ENCODE assay signal across 8 mouse cellular contexts in the genomic region with DNA sequence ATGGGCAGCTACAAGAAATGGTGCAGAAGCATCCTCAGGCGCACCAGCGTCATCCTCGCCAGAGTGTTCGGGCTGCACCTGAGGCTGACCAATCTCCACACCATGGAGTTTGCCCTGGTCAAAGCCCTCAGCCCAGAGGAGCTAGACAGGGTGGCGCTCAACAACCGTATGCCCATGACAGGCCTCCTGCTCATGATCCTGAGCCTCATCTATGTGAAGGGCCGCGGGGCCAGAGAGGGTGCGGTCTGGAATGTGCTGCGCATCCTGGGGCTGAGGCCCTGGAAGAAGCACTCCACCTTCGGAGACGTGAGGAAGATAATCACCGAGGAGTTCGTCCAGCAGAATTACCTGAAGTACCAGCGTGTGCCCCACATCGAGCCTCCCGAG. TPM values are rescaled to one million over a fixed set of nuclear protein-coding genes. Genes with fewer than 3 reads are reported as not detected.
DNase-seq lines count a peak whose midpoint lies in the region; ATAC-seq lines count a peak whose summit lies in the region.

No protein-coding gene starts in this region.

- H3K4me2 ChIP-seq in hindbrain, embryonic 14.5 days (replicated peaks) = peak overlapping the region; percentile 77
- H3K4me2 ChIP-seq in liver, embryonic 16.5 days (ENCODE audit: low read depth, low read length) = no peak overlapping the region

- H3K27me3 ChIP-seq in megakaryocyte, embryonic 14.5 days (replicated peaks) = peaks cover 10% of the 10 kb centered on the region
- H3K27me3 ChIP-seq in hindbrain, embryonic 14.5 days (ENCODE audit: control insufficient read depth, insufficient read depth, low read length) = no peaks in the 10 kb centered on the region
- no peaks in the 10 kb centered on the region for H3K27me3 ChIP-seq in liver, embryonic 16.5 days (ENCODE audit: control insufficient read depth, insufficient read depth, low read depth, low read length)

- peak; percentile 3 for DNase-seq in cerebellum, adult 8-10 months
- no peak for DNase-seq in hindbrain, embryonic 14.5 days (ENCODE audit: low spot score)
- DNase-seq in retina, postnatal 1 day = no peak
- no peak for DNase-seq in ovary, postnatal 10 days (ENCODE audit: low spot score)

- peak overlapping the region; percentile 84 for H3K9ac ChIP-seq in hindbrain, embryonic 14.5 days
- no peak overlapping the region for H3K9ac ChIP-seq in liver, embryonic 16.5 days (ENCODE audit: low read depth, low read length)

- peaks cover 10% of the 10 kb centered on the region; the same call in 1 of the 2 replicates for H3K4me1 ChIP-seq in megakaryocyte, embryonic 14.5 days
- peaks cover 10% of the 10 kb centered on the region; the same call in 1 of the 2 replicates for H3K4me1 ChIP-seq in hindbrain, embryonic 14.5 days (replicated peaks; ENCODE audit: control insufficient read depth, insufficient read depth, low read length)
- no peaks in the 10 kb centered on the region for H3K4me1 ChIP-seq in liver, embryonic 16.5 days (ENCODE audit: control insufficient read depth, low read depth, low read length)

- H3K36me3 ChIP-seq in megakaryocyte, embryonic 14.5 days (replicated peaks; ENCODE audit: low read length) = no peaks in the 10 kb centered on the region
- H3K36me3 ChIP-seq in hindbrain, embryonic 14.5 days (replicated peaks; ENCODE audit: control insufficient read depth, insufficient read depth) = no peaks in the 10 kb centered on the region
- H3K36me3 ChIP-seq in liver, embryonic 16.5 days (ENCODE audit: control insufficient read depth, insufficient read depth) = no peaks in the 10 kb centered on the region

- peak overlapping the region; percentile 88 for H3K27ac ChIP-seq in hindbrain, embryonic 14.5 days
- H3K27ac ChIP-seq in liver, embryonic 16.5 days (ENCODE audit: low read length) = no peak overlapping the region

- 30% methylated on average over 17 of the region's 17 CpGs for WGBS in hindbrain, embryonic 14.5 days
- WGBS in liver, embryonic 16.5 days (ENCODE audit: insufficient replicate concordance) = 32% methylated on average over 17 of the region's 17 CpGs

- no peak; the same call in 1 of the 2 replicates for ATAC-seq in cerebellum, adult (ENCODE audit: insufficient number of reproducible peaks, low FRiP score, low TSS enrichment)
- no peak for ATAC-seq in megakaryocyte, adult 5-6 weeks (ENCODE audit: poor library complexity, severe bottlenecking)
- ATAC-seq in hindbrain, embryonic 14.5 days (ENCODE audit: low FRiP score) = no peak; the same call in none of the 2 replicates
- ATAC-seq in liver, embryonic 16.5 days (ENCODE audit: low read depth) = no peak

- H3K9me3 ChIP-seq in megakaryocyte, embryonic 14.5 days = peaks cover 12% of the 10 kb centered on the region
- H3K9me3 ChIP-seq in hindbrain, embryonic 14.5 days (ENCODE audit: control insufficient read depth, low read length) = peaks cover 9% of the 10 kb centered on the region; the same call in 1 of the 2 replicates
- no peaks in the 10 kb centered on the region for H3K9me3 ChIP-seq in liver, embryonic 16.5 days (replicated peaks; ENCODE audit: control insufficient read depth, low read length)

- H3K4me3 ChIP-seq in megakaryocyte, embryonic 14.5 days (replicated peaks) = peak overlapping the region; percentile 88
- peak overlapping the region; percentile 54 for H3K4me3 ChIP-seq in hindbrain, embryonic 14.5 days (replicated peaks; ENCODE audit: low read length)
- peak overlapping the region; percentile 22; the same call in 1 of the 2 replicates for H3K4me3 ChIP-seq in liver, embryonic 16.5 days (ENCODE audit: low read depth, low read length)

RNA-seq across cellular contexts. Expression of a gene that starts 2.4 kb away (rescaled TPM):
- polyA plus RNA-seq in megakaryocyte, embryonic 14.5 days (2012; ENCODE audit: insufficient read depth, low replicate concordance) = 1.6 and 2.8 TPM in 2 replicates
- not detected in 2 replicates for total RNA-seq in megakaryocyte, adult 5-6 weeks (2015)
- not detected in 2 replicates for total RNA-seq in megakaryocyte, adult 5-6 weeks (2017)
- 536 and 618 TPM in 2 replicates for polyA plus RNA-seq in hindbrain, embryonic 14.5 days (2014; fragmentation: Nextera tagmentation; extraction: Ambion mirVana)
- 3.9 and 5.1 TPM in 2 replicates for polyA plus RNA-seq in liver, embryonic 16.5 days (2015; fragmentation: Nextera tagmentation; extraction: Ambion mirVana)

RNA-seq across cellular contexts. Expression of a gene that starts 28.0 kb away (rescaled TPM):
- not detected in 2 replicates for polyA plus RNA-seq in megakaryocyte, embryonic 14.5 days (2012; ENCODE audit: insufficient read depth, low replicate concordance)
- total RNA-seq in megakaryocyte, adult 5-6 weeks (2015) = not detected in 2 replicates
- total RNA-seq in megakaryocyte, adult 5-6 weeks (2017) = not detected in 2 replicates
- polyA plus RNA-seq in hindbrain, embryonic 14.5 days (2014; fragmentation: Nextera tagmentation; extraction: Ambion mirVana) = 17.2 and 17.6 TPM in 2 replicates
- 0.06 and 0.12 TPM in 2 replicates for polyA plus RNA-seq in liver, embryonic 16.5 days (2015; fragmentation: Nextera tagmentation; extraction: Ambion mirVana)

Comparison
In these comparisons a context has a peak if more than half of its experiments do, and no peak if none do; other contexts are left out.
1. H3K4me3 ChIP-seq: peak in every context shown above with its lines; median percentile 88 in megakaryocyte, embryonic 14.5 days; 54 in hindbrain, embryonic 14.5 days; 22 in liver, embryonic 16.5 days.
2. RNA of a gene that starts 2.4 kb away (polyA plus RNA-seq): 536 to 618 TPM in hindbrain, embryonic 14.5 days; 3.9 to 5.1 TPM in liver, embryonic 16.5 days and 1.6 to 2.8 TPM in megakaryocyte, embryonic 14.5 days; every median in the first group is over 10 times any median in the second.
3. RNA of a gene that starts 28.0 kb away (polyA plus RNA-seq): 17.2 to 17.6 TPM in hindbrain, embryonic 14.5 days; 0.06 to 0.12 TPM in liver, embryonic 16.5 days and not detected in megakaryocyte, embryonic 14.5 days; every median in the first group is over 10 times any median in the second.